In the genomic region with DNA sequence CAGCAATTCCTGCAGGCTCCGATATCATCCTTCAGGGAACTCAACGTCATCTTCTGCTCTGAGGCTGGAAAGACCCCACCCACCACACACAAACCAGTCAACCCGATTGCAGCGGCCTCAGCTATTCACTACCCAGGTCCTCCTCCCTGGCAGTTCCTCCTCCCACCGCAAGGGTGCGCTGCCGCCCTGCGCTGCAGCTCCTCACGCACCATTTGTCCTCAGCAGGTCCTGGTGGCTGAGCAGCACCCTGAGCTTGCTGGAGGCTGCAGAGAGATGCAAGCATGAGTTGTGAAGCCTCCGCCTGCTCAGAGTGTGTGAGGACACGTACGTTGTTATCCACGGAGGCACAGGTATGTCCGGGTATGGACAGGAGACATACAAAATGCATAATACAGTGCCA, we compare ENCODE assay signal across 8 mouse cellular contexts. TPM values are rescaled to one million over a fixed set of nuclear protein-coding genes. Genes with fewer than 3 reads are reported as not detected.
DNase-seq lines count a peak whose midpoint lies in the region; ATAC-seq and TF ChIP-seq lines count a peak whose summit lies in the region.

No protein-coding gene starts in this region.

- no peak overlapping the region for H3K4me2 ChIP-seq in CH12.LX (ENCODE audit: insufficient read depth, low read depth, poor library complexity, severe bottlenecking)
- no peak overlapping the region for H3K4me2 ChIP-seq in embryonic facial prominence, embryonic 12.5 days (replicated peaks)

- H3K9me3 ChIP-seq in CH12.LX (replicated peaks; ENCODE audit: low read length), result no peaks in the 10 kb centered on the region
- no peaks in the 10 kb centered on the region for H3K9me3 ChIP-seq in embryonic facial prominence, embryonic 12.5 days
- H3K9me3 ChIP-seq in heart, embryonic 10.5 days, result no peaks in the 10 kb centered on the region

- H3K27me3 ChIP-seq in CH12.LX (replicated peaks), result peaks cover 43% of the 10 kb centered on the region
- H3K27me3 ChIP-seq in embryonic facial prominence, embryonic 12.5 days, result no peaks in the 10 kb centered on the region
- no peaks in the 10 kb centered on the region for H3K27me3 ChIP-seq in heart, embryonic 10.5 days (ENCODE audit: insufficient read depth, poor library complexity, severe bottlenecking)

- no peak for TF ChIP-seq POLR2A in CH12.LX (IDR thresholded peaks at IDR 0.05; ENCODE audit: low read depth, low read length)
- TF ChIP-seq POLR2A in lung, adult 2 months (IDR thresholded peaks at IDR 0.05; ENCODE audit: borderline replicate concordance, extremely low read depth, low read depth, low read length), result no peak

- H3K27ac ChIP-seq in CH12.LX (ENCODE audit: insufficient read depth, low read depth), result no peak overlapping the region
- H3K27ac ChIP-seq in embryonic facial prominence, embryonic 12.5 days, result no peak overlapping the region
- no peak overlapping the region for H3K27ac ChIP-seq in heart, embryonic 10.5 days

- H3K36me3 ChIP-seq in CH12.LX (replicated peaks in 1 of 2; ENCODE audit: control insufficient read depth in 1 of 2, insufficient read depth in 1 of 2, low read length in 1 of 2), result no peaks in the 10 kb centered on the region
- no peaks in the 10 kb centered on the region for H3K36me3 ChIP-seq in embryonic facial prominence, embryonic 12.5 days
- H3K36me3 ChIP-seq in heart, embryonic 10.5 days, result no peaks in the 10 kb centered on the region

- 16% methylated on average over 14 of the region's 14 CpGs for WGBS in embryonic facial prominence, embryonic 12.5 days
- 16% methylated on average over 14 of the region's 14 CpGs for WGBS in heart, embryonic 10.5 days
- 16% methylated on average over 14 of the region's 14 CpGs for WGBS in lung, adult 2 months

- no peak for TF ChIP-seq EP300 in CH12.LX (IDR thresholded peaks at IDR 0.05; ENCODE audit: low read length)

- H3K4me3 ChIP-seq in CH12.LX (replicated peaks in 1 of 3; ENCODE audit: low read depth in 2 of 3, low read length in 2 of 3, poor library complexity in 1 of 3), result no peak overlapping the region
- no peak overlapping the region for H3K4me3 ChIP-seq in embryonic facial prominence, embryonic 12.5 days
- H3K4me3 ChIP-seq in heart, embryonic 10.5 days, result peak overlapping the region; percentile 18; the same call in 1 of the 2 replicates
- no peak overlapping the region for H3K4me3 ChIP-seq in lung, adult 2 months (replicated peaks; ENCODE audit: extremely low read depth, low read depth, low read length)

- dilution Hi-C loops in CH12.LX (cut with MboI; ENCODE audit: extremely low pct_ligation_motif_present, extremely low pct_unique_long_range_greater_than_20kb, low sequenced_read_pairs), result no loop called here

- H3K4me1 ChIP-seq in CH12.LX (ENCODE audit: control insufficient read depth in 1 of 2, insufficient read depth in 2 of 2), result no peaks in the 10 kb centered on the region
- H3K4me1 ChIP-seq in embryonic facial prominence, embryonic 12.5 days, result no peaks in the 10 kb centered on the region
- peaks cover 7% of the 10 kb centered on the region; the same call in 1 of the 2 replicates for H3K4me1 ChIP-seq in heart, embryonic 10.5 days
- H3K4me1 ChIP-seq in lung, adult 2 months (ENCODE audit: control insufficient read depth, insufficient read depth, low read length), result no peaks in the 10 kb centered on the region

- in situ Hi-C loops in CH12.LX (cut with MboI; ENCODE audit: low pct_ligation_motif_present, low pct_unique_long_range_greater_than_20kb, low sequenced_read_pairs), result loop anchor here (10.0 to 25.0 kb wide), 3 partner anchors 236 to 644 kb away; partner anchors contain the start of genes Cd209c and Cd209g

- peak; percentile 70 for DNase-seq in CH12.LX (ENCODE audit: extremely low read depth)
- peak; percentile 75 to 81 for DNase-seq in adrenal gland, postnatal 36 days
- peak; percentile 87 for DNase-seq in heart, embryonic 10.5 days (ENCODE audit: low spot score)
- DNase-seq in kidney, postnatal 36 days, result peak; percentile 61 to 85
- DNase-seq in lung, adult 2 months, result peak; percentile 63
- peak; percentile 18 for DNase-seq in retina, adult 2 months (ENCODE audit: low read depth, low spot score)
- peak; percentile 78 for DNase-seq in thymus, postnatal 25 days

- TF ChIP-seq RAD21 in CH12.LX (IDR thresholded peaks at IDR 0.05; ENCODE audit: low read depth, low read length), result peak; percentile 95

- no peaks in the 10 kb centered on the region for H3K79me2 ChIP-seq in CH12.LX (replicated peaks; ENCODE audit: control insufficient read depth, extremely low read depth, insufficient read depth, poor library complexity, severe bottlenecking)

- H3K9ac ChIP-seq in CH12.LX (ENCODE audit: insufficient read depth, low read depth), result no peak overlapping the region
- no peak overlapping the region for H3K9ac ChIP-seq in embryonic facial prominence, embryonic 12.5 days

- 0 out of 2 replicates have a peak, but pooled peaks have one; percentile 50 for ATAC-seq in embryonic facial prominence, embryonic 12.5 days (ENCODE audit: insufficient number of reproducible peaks, insufficient read depth, low FRiP score, low TSS enrichment)

- TF ChIP-seq CTCF in CH12.LX (conservative IDR thresholded peaks at IDR 0.05 in 1 of 2, IDR thresholded peaks at IDR 0.05 in 1 of 2; ENCODE audit: low read depth in 2 of 2, low read length in 2 of 2), result peak; percentile 95 to 96
- peak; percentile 93 for TF ChIP-seq CTCF in lung, adult 2 months (IDR thresholded peaks at IDR 0.05; ENCODE audit: insufficient read depth, low read length)

TF ChIP-seq in CH12.LX, 34 proteins besides CTCF, POLR2A, EP300 and RAD21:
- TF ChIP-seq ZC3H11A (IDR thresholded peaks at IDR 0.05; ENCODE audit: low read depth, low read length) (0 out of 2 replicates have a peak, but pooled peaks have one; percentile 3), USF1 (IDR thresholded peaks at IDR 0.05; ENCODE audit: low read depth, low read length) (no peak), SMC3 (IDR thresholded peaks at IDR 0.05; ENCODE audit: low read depth, low read length) (peak; percentile 81), MAZ (IDR thresholded peaks at IDR 0.05; ENCODE audit: low read depth, low read length) (no peak), MXI1 (IDR thresholded peaks at IDR 0.05; ENCODE audit: low read depth, low read length) (no peak)

RNA-seq across cellular contexts. Expression of gene Clec4g, which starts 1.9 kb away (rescaled TPM):
- not detected in 2 replicates for total RNA-seq in CH12.LX (2012; rRNA removed)
- not detected in 2 replicates for total RNA-seq in CH12.LX (2014; rRNA removed)
- polyA plus RNA-seq in CH12.LX (2012; ENCODE audit: insufficient read length, low read depth), result not detected in 2 replicates
- total RNA-seq in adrenal gland, postnatal 36 days (2021), result not detected
- polyA plus RNA-seq in embryonic facial prominence, embryonic 12.5 days (2016; fragmentation: Nextera tagmentation; extraction: Ambion mirVana), result not detected in 2 replicates
- polyA plus RNA-seq in heart, embryonic 10.5 days (2016; fragmentation: Nextera tagmentation; extraction: Ambion mirVana), result 4.3 and 7.4 TPM in 2 replicates
- polyA plus RNA-seq in lung, adult 2 months (2012; rRNA removed), result 0.55 and 1.1 TPM in 2 replicates

RNA-seq across cellular contexts. Expression of gene Fcer2a, which starts 24.6 kb away (rescaled TPM):
- total RNA-seq in CH12.LX (2012; rRNA removed), result 0.71 and 1.5 TPM in 2 replicates
- 2.9 and 3.7 TPM in 2 replicates for total RNA-seq in CH12.LX (2014; rRNA removed)
- 13.7 and 15.6 TPM in 2 replicates for polyA plus RNA-seq in CH12.LX (2012; ENCODE audit: insufficient read length, low read depth)
- not detected for total RNA-seq in adrenal gland, postnatal 36 days (2021)
- polyA plus RNA-seq in embryonic facial prominence, embryonic 12.5 days (2016; fragmentation: Nextera tagmentation; extraction: Ambion mirVana), result 0.15 and 0.23 TPM in 2 replicates
- 0.12 and 0.24 TPM in 2 replicates for polyA plus RNA-seq in heart, embryonic 10.5 days (2016; fragmentation: Nextera tagmentation; extraction: Ambion mirVana)
- polyA plus RNA-seq in lung, adult 2 months (2012; rRNA removed), result 2.7 and 12.5 TPM in 2 replicates

RNA-seq across cellular contexts. Expression of gene Cd209a, which starts 30.2 kb away (rescaled TPM):
- not detected in 2 replicates for total RNA-seq in CH12.LX (2012; rRNA removed)
- not detected in 2 replicates for total RNA-seq in CH12.LX (2014; rRNA removed)
- polyA plus RNA-seq in CH12.LX (2012; ENCODE audit: insufficient read length, low read depth), result not detected in 2 replicates
- 1 to 10 TPM in 1 of 2 experiments, not detected in 1; 1.2 TPM for total RNA-seq in adrenal gland, postnatal 36 days (2021)
- polyA plus RNA-seq in embryonic facial prominence, embryonic 12.5 days (2016; fragmentation: Nextera tagmentation; extraction: Ambion mirVana), result not detected in 2 replicates
- not detected in 2 replicates for polyA plus RNA-seq in heart, embryonic 10.5 days (2016; fragmentation: Nextera tagmentation; extraction: Ambion mirVana)
- 0.55 and 6.1 TPM in 2 replicates for polyA plus RNA-seq in lung, adult 2 months (2012; rRNA removed)

RNA-seq across cellular contexts. Expression of gene Trappc5, which starts 42.5 kb away (rescaled TPM):
- total RNA-seq in CH12.LX (2012; rRNA removed) (21.5 and 22.2 TPM in 2 replicates), CH12.LX (2014; rRNA removed) (26.8 and 27.4 TPM in 2 replicates)
- 22.4 and 24.4 TPM in 2 replicates for polyA plus RNA-seq in CH12.LX (2012; ENCODE audit: insufficient read length, low read depth)
- 10 to 100 TPM; 20.7 to 21.0 TPM for total RNA-seq in adrenal gland, postnatal 36 days (2021)
- polyA plus RNA-seq in embryonic facial prominence, embryonic 12.5 days (2016; fragmentation: Nextera tagmentation; extraction: Ambion mirVana), result 39.7 and 41.0 TPM in 2 replicates
- polyA plus RNA-seq in heart, embryonic 10.5 days (2016; fragmentation: Nextera tagmentation; extraction: Ambion mirVana), result 39.3 and 39.5 TPM in 2 replicates
- polyA plus RNA-seq in lung, adult 2 months (2012; rRNA removed), result 28.5 and 28.7 TPM in 2 replicates

RNA-seq across cellular contexts. Expression of gene Fcor, which starts 46.4 kb away (rescaled TPM):
- total RNA-seq in CH12.LX (2012; rRNA removed) (not detected in 2 replicates), CH12.LX (2014; rRNA removed) (not detected in 2 replicates)
- polyA plus RNA-seq in CH12.LX (2012; ENCODE audit: insufficient read length, low read depth), result 0.63 and 0.67 TPM in 2 replicates
- 10 to 100 TPM; 46.7 to 70.7 TPM for total RNA-seq in adrenal gland, postnatal 36 days (2021)
- 11.5 and 16.5 TPM in 2 replicates for polyA plus RNA-seq in embryonic facial prominence, embryonic 12.5 days (2016; fragmentation: Nextera tagmentation; extraction: Ambion mirVana)
- polyA plus RNA-seq in heart, embryonic 10.5 days (2016; fragmentation: Nextera tagmentation; extraction: Ambion mirVana), result 10.4 and 15.1 TPM in 2 replicates
- 6.5 and 17.4 TPM in 2 replicates for polyA plus RNA-seq in lung, adult 2 months (2012; rRNA removed)

Comparison
In these comparisons a context has a peak if more than half of its experiments do, and no peak if none do; other contexts are left out.
1. DNase-seq: peak in every context shown above with its lines; median percentile 87 in heart, embryonic 10.5 days; 78 in adrenal gland, postnatal 36 days; 78 in thymus, postnatal 25 days; 73 in kidney, postnatal 36 days; 70 in CH12.LX; 63 in lung, adult 2 months; 18 in retina, adult 2 months.